Mouse (Mus musculus) forebrain, embryonic 12.5 days (tissue): Measurements from ENCODE around the gene Efna2. TPM values are rescaled to one million over a fixed set of nuclear protein-coding genes. Genes with fewer than 3 reads are reported as not detected.

Experiments used
- ATAC-seq: fragments of 200-750 bp; cut with Nextera tagmentation; 2 replicates; pipeline ENCODE4 v1.8.0; 2017; ENCODE audit warnings: moderate TSS enrichment; ENCODE audit not compliant: low FRiP score
- H3K27ac ChIP-seq: fragments of 300-500 bp; sonication (generic); 2 replicates; pipeline ENCODE4 v1.5.1; 2016; ENCODE audit warnings: mild to moderate bottlenecking
- H3K27me3 ChIP-seq: fragments of 300-500 bp; sonication (generic); 2 replicates; pipeline ENCODE4 v1.6.1; 2016; ENCODE audit warnings: mild to moderate bottlenecking
- H3K36me3 ChIP-seq: fragments of 300-500 bp; sonication (generic); replicated peaks from 2 replicates; pipeline ENCODE4 v1.6.1; 2016; ENCODE audit warnings: mild to moderate bottlenecking
- H3K4me1 ChIP-seq: fragments of 300-500 bp; sonication (generic); 2 replicates; pipeline ENCODE4 v1.6.1; 2016
- H3K4me2 ChIP-seq: fragments of 300-500 bp; sonication (generic); 2 replicates; pipeline ENCODE4 v1.6.1; 2016; ENCODE audit warnings: mild to moderate bottlenecking, moderate library complexity
- H3K4me3 ChIP-seq: fragments of 300-500 bp; sonication (generic); replicated peaks from 2 replicates; pipeline ENCODE4 v1.5.1; 2016; ENCODE audit warnings: mild to moderate bottlenecking
- H3K9ac ChIP-seq: fragments of 300-500 bp; sonication (generic); 2 replicates; pipeline ENCODE4 v1.6.1; 2016; ENCODE audit warnings: mild to moderate bottlenecking
- H3K9me3 ChIP-seq: fragments of 300-500 bp; sonication (generic); 2 replicates; pipeline ENCODE4 v1.6.1; 2016
- WGBS: fragments of 180-500 bp; shearing (Covaris S2); methylation state at CpG from one replicate; pipeline ENCODE4 v1.1.7; 2016; 5-methylcytosine and 5-hydroxymethylcytosine counted together
- polyA plus RNA-seq: library from polyadenylated mRNA; unstranded; fragments of >200 nt; fragmentation: Nextera tagmentation; extraction: Ambion mirVana; gene quantifications from 2 replicates; pipeline ENCODE4 v1.2.1, GENCODE M21; 2016

Gene Efna2
- polyA plus RNA-seq, 1 experiment from 2014 or later, result 48.9 TPM

GRCm38 (mm10) chr10:80136952-80137625 is 42.2 kb upstream of the Efna2 start:
- H3K4me1 ChIP-seq, result peaks cover 56% of the 10 kb centered on the region

GRCm38 (mm10) chr10:80137626-80138552 is 41.4 kb upstream of the Efna2 start:
- Histone ChIP-seq H3K9ac (peak overlapping the region; percentile 91), H3K9me3 (no peaks in the 10 kb centered on the region), H3K4me2 (peak overlapping the region; percentile 95), H3K27me3 (peaks cover 51% of the 10 kb centered on the region), H3K4me3 (peak overlapping the region; percentile 72), H3K36me3 (peaks cover 33% of the 10 kb centered on the region), H3K27ac (peak overlapping the region; percentile 90), H3K4me1 (peaks cover 58% of the 10 kb centered on the region)
- ATAC-seq, result 0 out of 2 replicates have a peak, but pooled peaks have one; percentile 3
- WGBS, result 3% methylated on average over 27 of the region's 33 CpGs

More at GRCm38 (mm10) chr10:80136952-80137625, 42.2 kb upstream of the Efna2 start:
- 4% methylated on average over 27 of the region's 29 CpGs for WGBS
- H3K9ac ChIP-seq, result peak overlapping the region; percentile 91
- no peaks in the 10 kb centered on the region for H3K9me3 ChIP-seq
- H3K27ac ChIP-seq, result peak overlapping the region; percentile 90
- no peak for ATAC-seq
- H3K4me3 ChIP-seq, result peak overlapping the region; percentile 72
- H3K27me3 ChIP-seq, result peaks cover 59% of the 10 kb centered on the region
- peaks cover 41% of the 10 kb centered on the region for H3K36me3 ChIP-seq
- peak overlapping the region; percentile 95 for H3K4me2 ChIP-seq

DNA sequence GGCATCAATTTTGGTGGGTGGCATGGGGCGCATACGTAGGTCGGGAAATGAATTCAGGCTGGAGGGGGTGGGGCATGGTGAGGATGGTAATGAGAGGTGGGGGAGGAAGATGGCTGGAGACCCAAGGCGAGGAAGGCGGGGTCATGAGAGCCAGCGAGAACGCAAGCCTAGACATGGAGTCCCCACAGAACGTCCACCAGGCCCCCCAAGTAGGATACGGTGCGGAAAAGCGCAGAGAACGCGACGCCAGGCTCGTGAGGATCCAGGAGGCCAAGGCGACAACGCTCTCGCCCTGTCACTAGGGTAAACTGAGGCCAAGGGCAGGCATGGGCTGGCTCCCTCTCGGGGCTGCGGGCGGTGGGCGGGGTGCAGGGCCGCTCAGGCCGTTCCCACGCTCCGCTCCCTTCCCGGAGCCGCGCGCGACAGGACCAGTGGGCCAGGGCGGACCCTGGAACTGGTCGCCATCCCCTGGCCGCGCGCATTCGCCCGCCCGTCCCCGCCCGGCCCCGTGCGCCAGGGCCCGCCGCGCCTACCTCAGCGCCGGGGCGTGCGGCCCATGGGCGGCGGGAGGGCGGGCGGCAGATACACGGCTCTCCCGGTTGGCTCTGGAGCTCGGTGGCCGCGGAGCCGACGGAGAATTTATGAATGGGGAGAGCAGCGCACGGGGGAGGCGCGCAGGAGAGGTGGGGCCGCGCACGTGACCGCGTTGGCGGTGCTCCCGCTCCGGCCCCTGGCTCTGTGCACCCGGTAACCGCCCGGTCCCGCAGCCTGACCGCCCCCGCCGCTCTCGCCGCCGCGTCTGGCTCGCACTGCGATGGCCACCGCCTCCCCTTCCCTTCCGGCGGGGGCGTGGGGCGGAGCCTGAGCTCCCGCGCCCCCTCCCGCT is 40.5 kb upstream of the Efna2 start, which contains the start of gene Atp5d:
Gene Atp5d, plus strand, starts transcription at position 80 of the 886 bp plus-strand sequence.
- Histone ChIP-seq H3K9me3 (no peaks in the 10 kb centered on the region), H3K4me3 (peak within 1 kb of the TSS; percentile 72), H3K4me1 (peaks cover 63% of the 10 kb centered on the region), H3K36me3 (peaks cover 29% of the 10 kb centered on the region), H3K9ac (peak within 1 kb of the TSS; percentile 91), H3K27ac (peak within 1 kb of the TSS; percentile 90), H3K27me3 (peaks cover 47% of the 10 kb centered on the region), H3K4me2 (peak within 1 kb of the TSS; percentile 95)
- ATAC-seq, result peak; percentile 14
- WGBS, result under 1% methylated on average over 57 of the region's 94 CpGs

DNA sequence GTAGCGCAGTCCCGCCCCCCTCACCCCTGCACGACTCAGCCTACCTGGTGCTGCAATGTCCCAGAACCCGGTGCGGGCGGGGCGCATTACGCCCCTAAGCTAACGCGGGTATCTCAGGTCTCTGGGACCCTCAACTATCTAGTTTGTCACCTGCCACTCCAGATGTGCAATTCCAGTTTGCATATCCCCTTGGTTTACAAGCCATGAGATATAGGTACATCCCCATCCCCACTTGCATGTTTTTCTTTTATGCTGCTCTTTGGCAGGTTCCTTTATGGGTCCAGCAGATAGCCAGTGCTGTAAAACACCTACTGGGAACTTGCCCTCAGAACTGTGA is 39.9 kb upstream of the Efna2 start:
- Histone ChIP-seq H3K9me3 (no peaks in the 10 kb centered on the region), H3K36me3 (peaks cover 31% of the 10 kb centered on the region), H3K27me3 (peaks cover 45% of the 10 kb centered on the region), H3K4me3 (peak overlapping the region; percentile 72), H3K9ac (peak overlapping the region; percentile 91), H3K4me2 (peak overlapping the region; percentile 95), H3K27ac (peak overlapping the region; percentile 90), H3K4me1 (peaks cover 70% of the 10 kb centered on the region)
- WGBS, result 0% methylated on average over 9 of the region's 10 CpGs
- no peak for ATAC-seq

DNA sequence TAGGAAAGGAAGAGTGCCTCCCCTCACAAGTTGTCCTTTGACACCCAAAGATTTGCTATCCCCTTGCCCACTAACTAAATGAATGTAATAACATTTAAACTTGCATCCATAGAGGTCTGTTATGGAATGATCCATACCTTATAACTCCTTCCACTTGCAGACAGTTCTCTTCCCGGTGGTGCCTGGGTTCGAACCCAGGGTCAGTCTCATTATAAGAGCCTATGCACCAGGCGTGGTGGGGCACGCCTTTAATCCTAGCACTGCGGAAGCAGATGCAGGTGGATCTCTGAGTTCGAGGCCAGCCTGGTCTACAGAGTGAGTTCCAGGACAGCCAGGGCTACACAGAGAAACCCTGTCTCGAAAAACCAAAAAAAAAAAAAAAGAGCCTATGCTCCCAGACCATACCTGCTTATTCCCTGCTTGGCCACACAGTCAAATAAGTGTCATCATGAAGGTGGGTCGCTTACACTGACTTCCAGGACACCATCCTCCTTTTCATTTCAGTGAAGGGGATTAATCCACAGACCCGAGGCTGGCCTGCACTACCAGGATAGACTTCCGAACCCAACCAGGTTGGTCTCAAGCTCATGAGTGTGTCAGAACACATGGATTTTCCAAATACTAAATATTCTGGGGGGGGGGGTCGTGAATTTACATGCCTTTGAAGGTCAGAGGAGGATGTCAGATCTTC is 39.2 kb upstream of the Efna2 start:
- Histone ChIP-seq H3K27ac (no peak overlapping the region), H3K4me3 (peak overlapping the region; percentile 72; the same call in 1 of the 2 replicates), H3K36me3 (peaks cover 31% of the 10 kb centered on the region), H3K27me3 (peaks cover 38% of the 10 kb centered on the region), H3K9me3 (no peaks in the 10 kb centered on the region), H3K4me1 (peaks cover 73% of the 10 kb centered on the region), H3K4me2 (0 out of 2 replicates have a peak overlapping the region, but pooled peaks have one; percentile 89), H3K9ac (0 out of 2 replicates have a peak overlapping the region, but pooled peaks have one; percentile 51)
- no peak for ATAC-seq
- 78% methylated on average over 11 of the region's 11 CpGs for WGBS

GRCm38 (mm10) chr10:80140666-80141035 is 38.6 kb upstream of the Efna2 start, which contains the start of gene Cbarp:
Gene Cbarp (minus strand): TSS chr10:80140835.
- peak within 1 kb of the TSS; percentile 90 for H3K27ac ChIP-seq
- H3K9ac ChIP-seq, result peak within 1 kb of the TSS; percentile 51
- no peaks in the 10 kb centered on the region for H3K9me3 ChIP-seq
- H3K4me1 ChIP-seq, result peaks cover 78% of the 10 kb centered on the region
- 76% methylated on average over 10 of the region's 10 CpGs for WGBS
- H3K27me3 ChIP-seq, result peaks cover 33% of the 10 kb centered on the region
- peaks cover 31% of the 10 kb centered on the region for H3K36me3 ChIP-seq
- peak within 1 kb of the TSS; percentile 95 for H3K4me2 ChIP-seq
- no peak for ATAC-seq
- H3K4me3 ChIP-seq, result peak within 1 kb of the TSS; percentile 72

GRCm38 (mm10) chr10:80141243-80141642 is 38.0 kb upstream of the Efna2 start:
- no peaks in the 10 kb centered on the region for H3K9me3 ChIP-seq
- WGBS, result under 1% methylated on average over 29 of the region's 29 CpGs

DNA sequence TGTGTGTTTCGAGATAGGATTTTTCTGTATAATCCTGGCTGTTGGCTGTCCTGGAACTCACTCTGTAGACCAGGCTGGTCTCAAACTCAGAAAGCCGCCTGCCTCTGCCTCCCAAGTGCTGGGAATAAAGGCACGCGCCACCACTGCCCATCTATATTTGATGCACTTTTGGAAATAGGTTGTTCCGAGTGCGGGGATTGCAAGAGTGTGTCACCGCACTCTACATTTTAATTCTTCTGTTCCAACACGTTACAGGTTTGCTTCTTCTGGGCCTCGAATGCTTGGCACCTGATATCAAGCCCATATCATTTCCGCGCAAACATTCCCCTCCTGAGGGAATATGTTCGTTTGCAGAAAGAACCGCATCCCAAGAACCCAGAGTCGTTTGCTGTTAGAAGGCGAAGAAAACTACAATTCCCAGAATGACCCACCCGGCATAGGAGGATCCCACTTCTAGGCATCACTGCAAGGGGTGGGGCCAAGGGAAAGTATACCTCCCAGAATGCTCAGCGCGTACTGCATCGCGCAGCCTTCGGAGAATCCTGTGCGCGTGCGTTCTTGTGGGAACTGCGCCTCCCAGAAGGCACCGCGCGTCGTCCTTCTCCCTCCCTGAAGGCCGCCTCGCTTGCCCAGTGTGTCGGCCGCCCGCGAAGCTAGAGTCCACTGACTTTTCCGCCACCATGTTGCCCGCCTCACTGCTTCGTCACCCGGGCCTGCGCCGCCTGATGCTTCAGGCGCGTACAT is 37.3 kb upstream of the Efna2 start:
- Histone ChIP-seq H3K9me3 (no peaks in the 10 kb centered on the region), H3K36me3 (peaks cover 34% of the 10 kb centered on the region), H3K27me3 (peaks cover 20% of the 10 kb centered on the region), H3K9ac (peak overlapping the region; percentile 81), H3K4me1 (peaks cover 81% of the 10 kb centered on the region), H3K4me2 (peak overlapping the region; percentile 89), H3K27ac (peak overlapping the region; percentile 82), H3K4me3 (peak overlapping the region; percentile 65)
- peak; percentile 83 for ATAC-seq
- WGBS, result 1% methylated on average over 43 of the region's 43 CpGs

More at GRCm38 (mm10) chr10:80141243-80141642, 38.0 kb upstream of the Efna2 start:
- Histone ChIP-seq H3K4me1 (peaks cover 82% of the 10 kb centered on the region), H3K36me3 (peaks cover 31% of the 10 kb centered on the region), H3K27me3 (peaks cover 27% of the 10 kb centered on the region), H3K4me3 (peak overlapping the region; percentile 65), H3K27ac (peak overlapping the region; percentile 82), H3K4me2 (peak overlapping the region; percentile 89), H3K9ac (peak overlapping the region; percentile 51)
- peak; percentile 51 for ATAC-seq

- no peak for ATAC-seq
- under 1% methylated on average over 15 of the region's 15 CpGs for WGBS
Measured at GRCm38 (mm10) chr10:80142530-80142925, 36.8 kb upstream of the Efna2 start.

GRCm38 (mm10) chr10:80143664-80144063 is 35.6 kb upstream of the Efna2 start:
- ATAC-seq, result no peak
- Histone ChIP-seq H3K4me1 (peaks cover 76% of the 10 kb centered on the region), H3K4me3 (0 out of 2 replicates have a peak overlapping the region, but pooled peaks have one; percentile 10)

More at GRCm38 (mm10) chr10:80142530-80142925, 36.8 kb upstream of the Efna2 start:
- H3K9me3 ChIP-seq, result no peaks in the 10 kb centered on the region
- H3K9ac ChIP-seq, result peak overlapping the region; percentile 81
- H3K27me3 ChIP-seq, result peaks cover 15% of the 10 kb centered on the region; the same call in 1 of the 2 replicates
- H3K36me3 ChIP-seq, result peaks cover 34% of the 10 kb centered on the region
- peak overlapping the region; percentile 65 for H3K4me3 ChIP-seq
- peak overlapping the region; percentile 89 for H3K4me2 ChIP-seq
- peak overlapping the region; percentile 75 for H3K27ac ChIP-seq
- H3K4me1 ChIP-seq, result peaks cover 81% of the 10 kb centered on the region

More at GRCm38 (mm10) chr10:80143664-80144063, 35.6 kb upstream of the Efna2 start:
- Histone ChIP-seq H3K9me3 (no peaks in the 10 kb centered on the region), H3K36me3 (peaks cover 34% of the 10 kb centered on the region), H3K9ac (no peak overlapping the region), H3K27me3 (peaks cover 7% of the 10 kb centered on the region; the same call in 1 of the 2 replicates), H3K4me2 (0 out of 2 replicates have a peak overlapping the region, but pooled peaks have one; percentile 89), H3K27ac (no peak overlapping the region)
- 92% methylated on average over 7 of the region's 7 CpGs for WGBS
